Mouse (Mus musculus) left cerebral cortex, adult 11 months (tissue): ENCODE measurements at regions not wholly inside any gene's neighbourhood (a gene's known extent, or its start where the extent isn't known, plus 50 kb on each side); places are given as distances from the start of the nearest gene placed in this dataset.
"Not testable (repeated sequence)": the region's sequence is repeated elsewhere in the genome, so short reads cannot be mapped to it uniquely, and the experiment has no call there.

ENCODE experiments used
- DNase-seq: peaks from one replicate; pipeline ENCODE4 v3.0.0; 2022; ENCODE audit warnings: low spot score

GRCm38 (mm10) chr2:129883417-129883816 is 83.1 kb downstream of the Stk35 start:
- no peak for DNase-seq

GRCm38 (mm10) chr2:129884316-129884715 is 84.0 kb downstream of the Stk35 start:
- DNase-seq, result no peak

- DNase-seq, result no peak
These were observed 85.2 kb downstream of the Stk35 start for GRCm38 (mm10) chr2:129885536-129885935.

GRCm38 (mm10) chr2:129893231-129893630 is 92.9 kb downstream of the Stk35 start:
- no peak for DNase-seq

GRCm38 (mm10) chr2:129893832-129894231 is 93.5 kb downstream of the Stk35 start:
- no peak for DNase-seq

GRCm38 (mm10) chr2:129894906-129895305 is 94.6 kb downstream of the Stk35 start:
- no peak for DNase-seq

- no peak for DNase-seq
These were observed 95.1 kb downstream of the Stk35 start for GRCm38 (mm10) chr2:129895369-129895768.

GRCm38 (mm10) chr2:129896696-129897095 is 96.4 kb downstream of the Stk35 start:
- no peak for DNase-seq

GRCm38 (mm10) chr2:129903383-129904135 is 103.2 kb downstream of the Stk35 start:
- DNase-seq, result no peak

- no peak for DNase-seq
These were observed 104.4 kb downstream of the Stk35 start for GRCm38 (mm10) chr2:129904753-129905152.

GRCm38 (mm10) chr2:129908701-129909425 is 103.3 kb upstream of the Tgm3 start:
- peak; percentile 61 for DNase-seq

- no peak for DNase-seq
These were observed 100.8 kb upstream of the Tgm3 start for GRCm38 (mm10) chr2:129911203-129911921.

- DNase-seq, result no peak
These were observed 99.6 kb upstream of the Tgm3 start for GRCm38 (mm10) chr2:129912556-129912955.

- no peak for DNase-seq
These were observed 97.9 kb upstream of the Tgm3 start for GRCm38 (mm10) chr2:129914261-129914660.

- DNase-seq, result no peak
These were observed 95.7 kb upstream of the Tgm3 start for GRCm38 (mm10) chr2:129916411-129916810.

GRCm38 (mm10) chr2:129918141-129918790 is 93.9 kb upstream of the Tgm3 start:
- DNase-seq, result no peak

GRCm38 (mm10) chr2:129919551-129919950 is 92.6 kb upstream of the Tgm3 start:
- no peak for DNase-seq

GRCm38 (mm10) chr2:129927218-129927617 is 84.9 kb upstream of the Tgm3 start:
- DNase-seq, result no peak

GRCm38 (mm10) chr2:129933578-129933977 is 78.6 kb upstream of the Tgm3 start:
- no peak for DNase-seq

GRCm38 (mm10) chr2:129942824-129943223 is 69.3 kb upstream of the Tgm3 start:
- DNase-seq, result no peak

- DNase-seq, result no peak
These were observed 64.1 kb upstream of the Tgm3 start for GRCm38 (mm10) chr2:129947847-129948553.

GRCm38 (mm10) chr2:129949786-129950185 is 62.4 kb upstream of the Tgm3 start:
- not testable (repeated sequence) for DNase-seq
